Mouse (Mus musculus) C2C12 (cell line): ENCODE measurements around the gene Gm48551.

Experiments used
- CTCF ChIP-seq: IDR thresholded peaks from one replicate; pipeline ENCODE4 v1.5.1; 2011; ENCODE audit not compliant: control insufficient read depth, insufficient read depth, insufficient read length
- MYOD1 ChIP-seq: IDR thresholded peaks from one replicate; pipeline ENCODE4 v1.6.1; 2011; ENCODE audit warnings: low read depth; ENCODE audit not compliant: control insufficient read depth, insufficient read length

GRCm38 (mm10) chr10:81431526-81432168 lies 47.4 kb downstream of the Gm48551 start:
- TF ChIP-seq CTCF, result no peak
- TF ChIP-seq MYOD1, result no peak
